Mouse (Mus musculus): Measurements from ENCODE around the gene Tmem116.
"Not testable (repeated sequence)": the region's sequence is repeated elsewhere in the genome, so short reads cannot be mapped to it uniquely, and the experiment has no call there.

The Tmem116 gene

DNA sequence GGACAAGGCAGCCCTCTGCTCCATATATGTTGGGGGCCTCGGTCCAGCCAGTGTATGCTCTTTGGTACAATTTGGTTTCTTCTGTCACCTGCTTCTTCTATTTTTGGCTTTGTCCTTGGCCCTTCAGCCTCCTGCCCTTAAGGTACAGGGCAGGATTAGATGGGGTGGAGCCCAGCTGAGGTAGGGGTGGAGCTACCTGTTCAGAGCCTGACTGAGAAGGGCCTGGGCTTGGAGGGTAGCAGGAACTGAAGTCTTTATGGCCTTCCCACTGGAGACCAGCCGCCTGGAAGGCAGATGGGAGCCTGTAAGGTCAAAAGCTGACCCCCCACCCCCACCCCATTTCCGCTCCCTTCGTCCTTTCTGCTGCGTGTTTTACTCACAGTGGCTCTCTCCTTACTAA is 11.3 kb downstream of the Tmem116 start:
- DNase-seq (ENCODE audit: low spot score in 2 of 2), result no peak

DNA sequence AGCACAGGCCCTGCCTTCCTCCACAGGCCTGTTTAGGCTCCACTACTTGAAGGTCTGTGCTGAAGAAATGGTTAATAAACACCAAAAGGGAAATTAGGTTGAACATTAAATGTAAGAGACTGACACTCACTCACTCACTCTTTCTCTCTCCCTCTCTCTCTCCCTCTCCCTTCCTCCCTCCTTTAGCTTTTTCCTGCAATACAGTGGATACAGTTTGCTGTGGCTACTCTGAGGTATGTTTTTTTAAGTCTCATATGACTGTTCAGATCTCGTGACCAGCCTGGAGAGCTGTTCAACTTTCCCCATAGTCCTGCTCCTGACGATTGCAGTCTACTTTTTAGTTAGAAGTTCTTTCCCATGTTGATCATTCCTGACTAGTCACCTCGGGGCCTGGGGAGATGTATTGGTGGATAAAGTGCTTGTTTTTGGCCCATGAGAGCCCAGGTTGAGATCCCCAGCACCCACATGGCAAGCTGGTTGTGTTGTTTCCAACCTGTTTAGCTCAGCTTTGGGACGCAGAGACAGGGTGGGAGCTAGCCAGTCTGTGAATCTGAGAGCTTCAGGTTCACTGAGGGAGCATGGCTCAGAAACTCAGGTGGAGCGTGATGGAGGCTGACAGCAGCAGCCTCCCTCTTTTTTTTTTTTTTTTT is 12.0 kb downstream of the Tmem116 start:
- DNase-seq (ENCODE audit: low spot score in 2 of 2), result no peak

- no peak for DNase-seq (ENCODE audit: low spot score in 2 of 2)
These were observed 17.9 kb downstream of the Tmem116 start for GRCm38 (mm10) chr5:121469566-121469965.

- no peak for DNase-seq (ENCODE audit: low spot score in 2 of 2)
These were observed 20.7 kb downstream of the Tmem116 start for GRCm38 (mm10) chr5:121472411-121472810.

- DNase-seq (ENCODE audit: low spot score in 2 of 2), result no peak
These were observed 22.9 kb downstream of the Tmem116 start for GRCm38 (mm10) chr5:121474610-121475009.

- no peak for DNase-seq (ENCODE audit: low spot score in 2 of 2)
These were observed 24.3 kb downstream of the Tmem116 start for GRCm38 (mm10) chr5:121476040-121476439.

GRCm38 (mm10) chr5:121477680-121478079 is 26.0 kb downstream of the Tmem116 start:
- DNase-seq (ENCODE audit: low spot score in 2 of 2), result no peak

DNA sequence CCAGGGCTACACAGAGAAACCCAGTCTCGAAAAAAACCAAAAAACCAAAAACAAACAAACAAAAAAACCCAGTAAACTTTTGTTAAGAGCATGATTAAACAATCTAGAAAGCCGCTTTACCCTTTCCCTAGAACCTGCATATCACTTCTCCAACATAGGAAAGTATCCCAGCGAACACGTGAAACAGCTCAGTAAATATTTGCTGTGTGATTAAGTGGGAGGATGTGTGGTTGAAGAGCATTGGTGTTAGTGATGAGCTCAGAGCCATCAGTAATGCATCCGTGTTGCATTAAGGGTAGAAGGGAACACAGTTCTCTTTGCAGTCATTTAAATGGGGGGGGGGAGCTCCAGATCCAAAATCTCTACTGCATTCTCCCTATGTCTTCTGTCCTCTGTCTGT is 33.1 kb downstream of the Tmem116 start:
- no peak for DNase-seq (ENCODE audit: low spot score in 2 of 2)

- peak; percentile 21 to 42 for DNase-seq (ENCODE audit: low spot score in 2 of 2)
These were observed 41.6 kb downstream of the Tmem116 start for GRCm38 (mm10) chr5:121493305-121493704.

DNA sequence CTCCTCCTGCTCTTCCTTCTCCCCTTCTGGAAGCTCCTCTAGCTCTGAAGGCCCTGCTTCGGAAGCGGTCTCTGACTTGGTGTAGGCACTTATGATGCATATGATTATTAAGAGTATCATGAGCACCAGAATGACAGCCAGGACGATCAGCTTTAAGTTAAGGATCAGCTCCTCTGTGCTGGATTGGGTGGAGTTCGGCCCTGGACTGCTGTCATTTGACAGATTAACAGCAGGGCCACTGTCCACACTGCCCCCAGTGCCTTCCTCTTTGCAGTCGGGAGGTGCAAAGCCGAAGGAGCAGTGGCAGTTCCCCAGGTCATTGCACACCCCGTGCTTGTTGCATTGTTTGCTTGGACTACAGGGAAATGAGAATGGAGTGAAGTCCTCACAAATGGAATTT is 49.0 kb downstream of the Tmem116 start:
- no peak for DNase-seq (ENCODE audit: low spot score in 2 of 2)

GRCm38 (mm10) chr5:121501424-121501996 is 49.8 kb downstream of the Tmem116 start:
- DNase-seq (ENCODE audit: low spot score in 2 of 2), result not testable (repeated sequence)

DNA sequence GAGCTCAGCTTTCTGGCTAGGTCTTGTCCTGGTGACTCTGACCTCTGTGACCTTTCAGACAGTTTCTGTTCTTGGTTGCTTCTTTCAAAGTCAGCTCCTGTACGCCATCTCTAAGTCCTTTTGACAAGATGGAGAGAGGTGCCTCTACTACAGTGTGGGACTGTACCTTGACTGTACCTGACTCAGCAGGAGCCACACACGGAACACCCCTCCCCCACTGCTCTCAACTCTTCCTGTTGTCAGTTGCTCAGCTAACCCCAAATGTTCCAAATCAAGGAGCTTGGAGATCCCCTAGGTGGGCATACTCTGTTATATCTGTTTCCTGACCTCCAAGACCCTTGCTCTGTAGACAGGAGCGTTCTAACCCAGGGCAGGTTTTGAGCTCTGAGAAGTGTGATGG is 51.5 kb downstream of the Tmem116 start, which contains the start of gene Adam1b:
Gene Adam1b, minus strand, starts transcription at position 205 of the 400 bp plus-strand sequence.
- DNase-seq (ENCODE audit: low spot score in 2 of 2), result no peak

- DNase-seq (ENCODE audit: low spot score in 2 of 2), result no peak
These were observed 55.2 kb downstream of the Tmem116 start for GRCm38 (mm10) chr5:121506846-121507245.

DNA sequence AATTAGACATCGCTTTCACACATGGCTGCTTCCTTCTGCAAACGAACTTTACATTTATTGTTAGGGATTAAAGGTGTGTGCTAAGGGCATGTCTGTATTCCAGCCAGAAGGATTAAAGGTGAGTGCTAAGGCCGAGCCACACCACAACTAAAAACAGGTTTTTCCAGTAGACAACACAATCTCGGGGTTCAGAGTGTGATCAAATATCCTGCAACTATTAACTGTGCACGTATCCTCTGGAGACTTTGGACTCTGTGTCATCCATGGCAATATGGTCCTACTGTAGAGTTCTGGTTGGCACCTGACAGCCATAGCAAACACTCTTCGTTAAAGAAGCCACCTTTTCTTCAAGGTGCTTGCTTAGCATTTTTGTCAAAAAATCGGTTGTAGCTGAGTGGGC is 58.3 kb downstream of the Tmem116 start:
- no peak for DNase-seq (ENCODE audit: low spot score in 2 of 2)

GRCm38 (mm10) chr5:121518983-121519382 is 67.3 kb downstream of the Tmem116 start:
- DNase-seq (ENCODE audit: low spot score in 2 of 2), result no peak

- not testable (repeated sequence) for DNase-seq (ENCODE audit: low spot score in 2 of 2)
These were observed 68.1 kb downstream of the Tmem116 start for GRCm38 (mm10) chr5:121519758-121520157.

- no peak for DNase-seq (ENCODE audit: low spot score in 2 of 2)
These were observed 74.2 kb downstream of the Tmem116 start for GRCm38 (mm10) chr5:121525774-121526450.

DNA sequence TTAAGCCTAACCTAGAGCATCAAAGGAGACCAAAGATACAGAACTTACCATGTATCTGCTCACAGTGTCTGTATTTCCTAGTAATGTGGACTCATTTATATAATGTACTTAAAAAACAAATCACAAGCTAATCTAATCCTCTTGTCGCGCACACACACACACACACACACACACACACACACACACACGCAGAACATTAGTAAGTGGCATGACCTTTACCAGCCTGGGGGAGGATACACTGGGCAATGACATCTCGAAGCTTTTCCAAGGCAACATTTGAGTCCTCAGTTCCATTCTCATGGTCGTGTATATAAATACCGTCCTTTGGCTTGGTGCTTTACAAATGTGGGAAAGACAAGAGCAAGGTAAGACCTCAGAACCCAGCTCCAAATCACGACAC is 74.8 kb downstream of the Tmem116 start:
- no peak for DNase-seq (ENCODE audit: low spot score in 2 of 2)

DNA sequence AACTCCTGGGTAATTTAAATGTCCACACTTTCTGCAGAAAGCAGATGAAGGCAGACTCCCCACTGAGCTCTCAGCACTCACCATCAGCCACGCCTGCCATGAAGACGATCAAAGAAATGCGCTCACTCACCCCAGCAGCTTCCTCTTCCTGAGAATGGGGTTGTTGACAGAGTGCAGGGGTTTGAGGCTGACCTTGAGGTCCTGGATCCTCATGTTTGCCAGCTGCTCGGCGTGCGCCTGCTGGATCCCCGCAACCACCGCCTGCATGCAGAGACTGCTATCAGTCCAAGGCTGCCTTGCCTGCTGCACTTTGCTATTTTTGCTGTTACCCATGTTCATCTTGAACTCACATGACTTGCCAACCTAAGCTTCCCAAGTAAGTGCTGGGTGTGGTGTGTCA is 75.3 kb downstream of the Tmem116 start:
- no peak for DNase-seq (ENCODE audit: low spot score in 2 of 2)

GRCm38 (mm10) chr5:121534521-121534920 is 82.8 kb downstream of the Tmem116 start:
- no peak for DNase-seq (ENCODE audit: low spot score in 2 of 2)

GRCm38 (mm10) chr5:121535116-121535515 is 83.4 kb downstream of the Tmem116 start:
- no peak for DNase-seq (ENCODE audit: low spot score in 2 of 2)

DNA sequence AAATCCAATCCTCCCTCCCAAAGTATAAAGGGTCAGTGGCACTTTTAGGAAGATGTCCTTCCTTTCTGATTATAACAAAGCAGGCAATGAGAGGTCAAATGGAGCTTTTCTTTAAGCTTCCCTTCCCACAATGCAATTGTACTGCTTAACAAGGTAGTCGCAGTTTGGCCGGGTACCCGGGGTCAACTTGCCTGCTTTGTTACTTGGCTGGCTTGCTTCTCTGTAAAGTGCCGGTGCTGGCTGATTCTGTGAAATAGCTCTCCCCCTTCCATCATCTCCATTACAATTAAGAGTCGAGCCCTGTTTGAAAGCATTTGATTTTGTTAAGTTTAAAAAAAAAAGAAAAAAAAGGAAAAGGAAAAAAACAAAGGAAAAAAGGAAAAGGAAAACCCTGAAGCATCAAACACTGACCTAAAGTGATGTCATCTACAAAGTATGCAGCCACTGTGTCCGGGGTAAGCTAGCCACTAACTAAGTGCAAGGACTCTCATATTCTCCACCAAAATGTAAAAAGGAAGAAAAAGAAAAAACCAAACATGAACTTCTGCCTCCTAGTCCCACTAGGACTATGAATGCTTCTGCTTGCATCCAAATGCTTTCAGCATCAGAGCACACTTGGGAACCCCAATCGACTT is 85.3 kb downstream of the Tmem116 start:
- DNase-seq (ENCODE audit: low spot score in 2 of 2), result no peak

DNA sequence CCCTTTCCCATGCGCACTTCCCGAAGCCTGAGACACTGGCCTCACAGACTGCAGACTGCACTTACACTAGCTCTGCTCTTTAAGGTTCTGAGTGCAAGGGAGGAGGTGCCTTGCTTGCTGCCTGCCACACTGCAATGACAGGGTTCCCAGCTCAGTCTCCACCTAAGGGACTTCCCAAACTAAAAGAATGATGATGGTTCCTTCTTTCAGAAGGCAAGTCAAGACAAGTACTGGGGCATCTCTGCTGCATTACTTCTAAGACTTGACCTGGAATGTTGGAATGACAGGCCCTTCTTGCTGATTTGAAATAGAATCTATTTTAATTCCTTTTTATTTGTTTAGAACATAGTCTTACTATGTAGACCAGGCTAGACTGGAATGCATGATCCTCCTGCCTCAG is 85.9 kb downstream of the Tmem116 start:
- DNase-seq (ENCODE audit: low spot score in 2 of 2), result no peak

All from frontal cortex, postnatal 25 days (tissue).